Mouse (Mus musculus): Measurements from ENCODE around the gene 1700123K08Rik. TPM values are rescaled to one million over a fixed set of nuclear protein-coding genes. Genes with fewer than 3 reads are reported as not detected.
A peak's percentile ranks its signal among the peaks of the same experiment; 100 is the strongest.
"Not testable (repeated sequence)": the region's sequence is repeated elsewhere in the genome, so short reads cannot be mapped to it uniquely, and the experiment has no call there.

The 1700123K08Rik gene
- total RNA-seq (2021): not detected
- long read RNA-seq: 0 reads

DNA sequence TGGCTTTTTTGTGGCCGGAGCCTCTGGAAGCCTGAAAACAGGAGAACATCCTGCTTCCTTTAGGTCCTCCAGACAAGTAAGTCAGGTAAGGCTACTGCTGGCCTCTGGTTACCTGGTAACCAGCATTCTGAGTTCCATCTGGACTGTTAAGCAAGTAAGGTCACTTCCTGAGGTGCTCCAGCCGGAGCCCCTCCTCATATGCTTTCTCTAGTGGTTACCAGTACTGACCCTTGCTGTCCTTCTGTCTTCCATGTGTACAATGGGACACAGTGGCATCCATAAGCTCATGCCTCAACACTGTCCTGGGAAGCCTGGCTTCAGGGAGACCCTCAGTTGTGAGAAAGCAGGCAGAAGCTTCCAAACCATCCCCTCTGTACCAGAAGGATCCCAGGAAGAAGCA lies at the start of gene 1700123K08Rik:
1700123K08Rik (minus strand) TSS at position 101 of the 400 bp plus-strand sequence.
- DNase-seq (ENCODE audit: low spot score in 2 of 2): not testable (repeated sequence)

DNA sequence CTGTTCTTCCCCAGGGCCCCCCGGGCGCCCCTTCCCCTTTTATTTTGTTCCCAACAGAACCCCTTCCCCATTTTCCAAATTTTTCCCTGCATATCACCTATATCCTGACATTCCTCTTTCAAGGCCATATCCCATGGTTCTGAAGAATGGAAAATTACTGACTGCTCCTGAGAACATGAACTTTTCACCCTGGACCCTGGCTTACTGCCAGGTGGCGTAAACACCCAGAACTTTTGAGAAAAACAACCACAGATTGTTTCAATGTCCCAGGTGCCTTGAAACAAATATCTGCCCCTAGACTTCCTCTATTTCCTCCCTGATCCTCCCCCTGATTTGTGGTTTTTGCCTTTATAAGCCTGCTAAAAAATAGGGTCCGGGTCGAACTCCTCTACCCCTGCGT lies 22.9 kb upstream of the 1700123K08Rik start:
- no peak for DNase-seq (ENCODE audit: low spot score in 2 of 2)

DNA sequence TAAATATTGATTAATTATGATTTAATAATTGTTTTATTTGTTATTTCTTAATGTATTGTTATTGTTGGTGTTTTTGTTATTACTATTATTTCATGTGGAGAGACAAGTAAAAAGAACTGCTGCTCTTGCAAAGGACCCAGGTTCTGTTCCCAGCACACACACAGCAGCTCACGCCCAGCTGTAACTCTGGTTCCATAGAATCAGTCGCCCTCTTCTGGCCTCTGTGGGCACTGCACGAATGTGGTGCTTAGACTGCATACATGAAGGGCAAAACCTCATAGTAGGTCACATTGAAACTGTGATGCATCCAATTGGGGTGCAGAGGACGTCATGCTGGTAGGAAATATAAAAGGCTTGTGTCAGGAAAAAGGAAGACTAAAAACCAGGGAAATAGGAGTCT lies 7.1 kb upstream of the 1700123K08Rik start:
- DNase-seq (ENCODE audit: low spot score in 2 of 2): peak; percentile 8 to 21

DNA sequence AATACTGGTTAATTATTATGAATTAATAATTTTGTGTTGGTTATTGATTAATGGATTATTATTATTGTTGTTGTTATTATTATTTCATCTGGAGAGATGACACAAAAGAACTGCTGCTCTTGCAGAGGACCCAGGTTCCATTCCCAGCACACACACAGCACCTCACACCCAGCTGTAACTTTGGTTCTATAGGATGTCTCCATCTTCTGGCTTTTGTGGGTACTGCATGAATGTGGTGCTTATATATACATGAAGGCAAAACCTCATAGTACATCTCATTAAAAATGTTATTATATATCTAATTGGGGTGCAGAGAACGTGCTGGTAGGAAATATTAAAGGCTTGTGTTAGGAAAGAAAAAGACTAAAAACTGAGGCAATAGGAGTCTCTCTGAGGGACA lies 11.8 kb downstream of the 1700123K08Rik start:
- DNase-seq (ENCODE audit: low spot score in 2 of 2): no peak

DNA sequence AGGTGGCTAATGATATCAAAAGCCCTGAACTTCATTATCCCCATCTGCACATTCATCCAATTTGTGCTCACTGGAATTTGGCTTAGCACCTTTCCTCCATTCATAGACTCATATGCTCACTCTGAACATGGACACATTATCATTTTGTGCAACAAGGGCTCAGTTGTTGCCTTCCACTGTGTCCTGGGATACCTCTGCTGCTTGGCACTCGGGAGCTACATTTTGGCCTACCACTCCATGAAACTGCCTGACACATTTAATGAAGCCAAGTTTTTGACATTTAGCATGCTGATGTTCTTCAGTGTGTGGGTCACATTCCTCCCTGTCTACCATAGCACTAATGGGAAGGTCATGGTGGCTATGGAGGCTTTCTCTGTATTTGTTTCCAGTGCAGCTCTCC lies 32.0 kb downstream of the 1700123K08Rik start:
- peak in 1 of 2 experiments; percentile 9 for DNase-seq (ENCODE audit: low spot score in 2 of 2)

Small RNA genes within 50 kb of the gene (microRNA-seq; reads per million reads assigned to microRNA genes)
- gene Gm24082: 0 to 0.20 reads per million in 2 experiments

Other genes with a start within 250 kb of the 1700123K08Rik start
- gene Pvrig, start 222.8 kb downstream of the 1700123K08Rik start, total RNA-seq (2021): not detected
- gene Zfp157, start 123.2 kb downstream of the 1700123K08Rik start, total RNA-seq (2021): 10 to 100 TPM; 24.9 to 26.5 TPM
- 10 to 100 TPM; 33.1 to 35.3 TPM for gene Zfp68, start 55.0 kb upstream of the 1700123K08Rik start, total RNA-seq (2021)
- 10 to 100 TPM; 12.5 to 13.6 TPM for gene A430033K04Rik, start 58.1 kb upstream of the 1700123K08Rik start, total RNA-seq (2021)
- 10 to 100 TPM; 49.9 to 51.5 TPM for gene Fam20c, start 189.8 kb upstream of the 1700123K08Rik start, total RNA-seq (2021)